ENCODE assay signal across 8 mouse cellular contexts in the genomic region with DNA sequence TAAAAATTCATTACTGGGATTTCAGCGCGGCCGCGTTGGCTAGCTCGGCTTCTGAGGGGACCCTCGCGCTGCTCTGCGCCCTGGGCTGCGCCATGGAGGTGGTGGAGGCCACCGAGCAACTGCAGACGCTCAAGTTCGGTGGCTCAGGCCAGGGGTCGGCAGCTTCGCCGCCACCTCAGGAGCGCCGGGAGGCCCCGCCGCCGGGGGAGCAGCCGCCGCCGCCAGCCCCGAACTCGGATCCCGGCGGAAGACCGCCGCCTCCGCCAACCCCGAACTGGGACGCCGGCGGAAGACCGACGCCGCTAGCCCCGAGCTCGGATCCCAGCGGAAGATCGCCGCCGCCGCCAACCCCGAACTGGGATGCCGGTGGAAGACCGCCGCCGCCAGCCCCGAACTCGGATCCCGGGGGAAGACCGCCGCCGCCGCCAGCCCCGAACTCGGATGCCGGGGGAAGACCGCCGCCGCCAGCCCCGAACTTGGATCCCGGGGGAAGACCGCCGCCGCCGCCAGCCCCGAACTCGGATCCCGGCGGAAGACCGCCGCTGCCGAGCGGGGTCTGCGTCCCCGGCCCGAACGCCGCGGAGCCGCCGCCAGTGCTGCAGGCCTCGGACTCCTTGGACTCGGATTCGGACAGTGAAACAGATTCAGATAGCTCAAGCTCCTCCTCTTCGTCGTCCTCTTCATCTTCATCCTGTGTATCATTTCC. TPM values are rescaled to one million over a fixed set of nuclear protein-coding genes. Genes with fewer than 3 reads are reported as not detected.
DNase-seq lines count a peak whose midpoint lies in the region; ATAC-seq and TF ChIP-seq lines count a peak whose summit lies in the region.

No protein-coding gene starts in this region.

- no peaks in the 10 kb centered on the region for H3K36me3 ChIP-seq in kidney, embryonic 14.5 days (ENCODE audit: control insufficient read depth, insufficient read depth, low read length)
- H3K36me3 ChIP-seq in embryonic facial prominence, embryonic 15.5 days, result no peaks in the 10 kb centered on the region
- no peaks in the 10 kb centered on the region for H3K36me3 ChIP-seq in limb, embryonic 12.5 days
- no peaks in the 10 kb centered on the region for H3K36me3 ChIP-seq in midbrain, embryonic 13.5 days

- TF ChIP-seq POLR2A in bone marrow macrophage, adult 2 months (IDR thresholded peaks at IDR 0.05; ENCODE audit: borderline replicate concordance, low read depth, low read length), result no peak

- H3K9me3 ChIP-seq in kidney, embryonic 14.5 days (ENCODE audit: control insufficient read depth, low read length), result no peaks in the 10 kb centered on the region
- H3K9me3 ChIP-seq in embryonic facial prominence, embryonic 15.5 days (replicated peaks), result no peaks in the 10 kb centered on the region
- H3K9me3 ChIP-seq in limb, embryonic 12.5 days, result no peaks in the 10 kb centered on the region
- no peaks in the 10 kb centered on the region for H3K9me3 ChIP-seq in midbrain, embryonic 13.5 days

- DNase-seq in kidney, adult 11 months, result no peak
- DNase-seq in heart, postnatal 25 days (ENCODE audit: low spot score), result peak; percentile 6
- DNase-seq in urinary bladder, postnatal 25 days (ENCODE audit: low spot score), result peak; percentile 15

- no peaks in the 10 kb centered on the region for H3K27me3 ChIP-seq in kidney, embryonic 14.5 days (ENCODE audit: control insufficient read depth, insufficient read depth, low read length)
- H3K27me3 ChIP-seq in embryonic facial prominence, embryonic 15.5 days, result no peaks in the 10 kb centered on the region
- peaks cover 18% of the 10 kb centered on the region for H3K27me3 ChIP-seq in limb, embryonic 12.5 days
- H3K27me3 ChIP-seq in midbrain, embryonic 13.5 days, result no peaks in the 10 kb centered on the region

- peak overlapping the region; percentile 68 for H3K4me3 ChIP-seq in kidney, embryonic 14.5 days (ENCODE audit: low read length)
- peak overlapping the region; percentile 44 for H3K4me3 ChIP-seq in bone marrow macrophage, adult 2 months (ENCODE audit: insufficient read depth, low read length)
- peak overlapping the region; percentile 59 for H3K4me3 ChIP-seq in embryonic facial prominence, embryonic 15.5 days (replicated peaks)
- H3K4me3 ChIP-seq in limb, embryonic 12.5 days (replicated peaks), result peak overlapping the region; percentile 65
- H3K4me3 ChIP-seq in midbrain, embryonic 13.5 days (replicated peaks), result peak overlapping the region; percentile 67

- peak overlapping the region; percentile 80 for H3K4me2 ChIP-seq in kidney, embryonic 14.5 days (replicated peaks; ENCODE audit: low read depth, low read length)
- peak overlapping the region; percentile 81 for H3K4me2 ChIP-seq in embryonic facial prominence, embryonic 15.5 days (replicated peaks)
- peak overlapping the region; percentile 81 for H3K4me2 ChIP-seq in limb, embryonic 12.5 days
- peak overlapping the region; percentile 85 for H3K4me2 ChIP-seq in midbrain, embryonic 13.5 days (replicated peaks)

- 2% methylated on average over 89 of the region's 89 CpGs for WGBS in kidney, embryonic 14.5 days
- 2% methylated on average over 89 of the region's 89 CpGs for WGBS in embryonic facial prominence, embryonic 15.5 days
- 1% methylated on average over 89 of the region's 89 CpGs for WGBS in limb, embryonic 12.5 days
- 1% methylated on average over 87 of the region's 89 CpGs for WGBS in midbrain, embryonic 13.5 days

- intact Hi-C loops in heart, postnatal 25 days (cut with DNase I), result no loop called here

- H3K9ac ChIP-seq in kidney, embryonic 14.5 days (ENCODE audit: low read depth, low read length), result peak overlapping the region; percentile 75
- H3K9ac ChIP-seq in embryonic facial prominence, embryonic 15.5 days, result peak overlapping the region; percentile 65
- peak overlapping the region; percentile 71 for H3K9ac ChIP-seq in limb, embryonic 12.5 days (replicated peaks)
- H3K9ac ChIP-seq in midbrain, embryonic 13.5 days (replicated peaks), result peak overlapping the region; percentile 78

- H3K4me1 ChIP-seq in kidney, embryonic 14.5 days (ENCODE audit: control insufficient read depth, insufficient read depth, low read length), result no peaks in the 10 kb centered on the region
- H3K4me1 ChIP-seq in bone marrow macrophage, adult 2 months (ENCODE audit: control insufficient read depth, insufficient read depth, low read length), result no peaks in the 10 kb centered on the region
- H3K4me1 ChIP-seq in embryonic facial prominence, embryonic 15.5 days, result no peaks in the 10 kb centered on the region
- 0 out of 2 replicates have a peak, but pooled peaks cover 3% of the 10 kb centered on the region for H3K4me1 ChIP-seq in limb, embryonic 12.5 days (replicated peaks)
- H3K4me1 ChIP-seq in midbrain, embryonic 13.5 days (replicated peaks), result 0 out of 2 replicates have a peak, but pooled peaks cover 3% of the 10 kb centered on the region

- no peak for TF ChIP-seq CTCF in bone marrow macrophage, adult 2 months (IDR thresholded peaks at IDR 0.05; ENCODE audit: low read depth, low read length)

- no peak overlapping the region for H3K27ac ChIP-seq in kidney, embryonic 14.5 days (ENCODE audit: low read depth, low read length)
- no peak overlapping the region for H3K27ac ChIP-seq in bone marrow macrophage, adult 2 months (ENCODE audit: insufficient read depth, low read depth, low read length)
- H3K27ac ChIP-seq in embryonic facial prominence, embryonic 15.5 days (replicated peaks), result no peak overlapping the region
- no peak overlapping the region for H3K27ac ChIP-seq in limb, embryonic 12.5 days
- no peak overlapping the region for H3K27ac ChIP-seq in midbrain, embryonic 13.5 days

- ATAC-seq in kidney, embryonic 14.5 days (ENCODE audit: low FRiP score, low TSS enrichment), result peak; percentile 68; the same call in 1 of the 2 replicates
- no peak for ATAC-seq in embryonic facial prominence, embryonic 15.5 days (ENCODE audit: insufficient number of reproducible peaks, low FRiP score, low TSS enrichment, low read depth)
- no peak for ATAC-seq in limb, embryonic 12.5 days (ENCODE audit: insufficient number of reproducible peaks, insufficient read depth, low FRiP score, low TSS enrichment, low read depth)
- ATAC-seq in midbrain, embryonic 13.5 days, result peak; percentile 50; the same call in 1 of the 2 replicates

RNA-seq across cellular contexts. Expression of a gene that starts 0.6 kb away (rescaled TPM):
- polyA plus RNA-seq in kidney, embryonic 14.5 days (2014; fragmentation: Nextera tagmentation; extraction: Ambion mirVana), result 45.7 and 73.3 TPM in 2 replicates
- polyA plus RNA-seq in bone marrow macrophage, adult 2 months (2012; ENCODE audit: insufficient read depth, insufficient read length, missing spikeins), result 48.5 and 64.1 TPM in 2 replicates
- polyA plus RNA-seq in embryonic facial prominence, embryonic 15.5 days (2015; fragmentation: Nextera tagmentation; extraction: Ambion mirVana), result 61.0 and 66.0 TPM in 2 replicates
- total RNA-seq in heart, postnatal 25 days (2021), result 100 to 1,000 TPM; 132 to 142 TPM
- polyA plus RNA-seq in limb, embryonic 12.5 days (2016; fragmentation: Nextera tagmentation; extraction: Ambion mirVana), result 55.9 and 59.0 TPM in 2 replicates
- polyA plus RNA-seq in midbrain, embryonic 13.5 days (2015; fragmentation: Nextera tagmentation; extraction: Ambion mirVana), result 122 and 143 TPM in 2 replicates

RNA-seq across cellular contexts. Expression of a gene that starts 11.7 kb away (rescaled TPM):
- 20.6 and 25.6 TPM in 2 replicates for polyA plus RNA-seq in kidney, embryonic 14.5 days (2014; fragmentation: Nextera tagmentation; extraction: Ambion mirVana)
- polyA plus RNA-seq in bone marrow macrophage, adult 2 months (2012; ENCODE audit: insufficient read depth, insufficient read length, missing spikeins), result 36.5 and 42.5 TPM in 2 replicates
- 24.3 and 25.4 TPM in 2 replicates for polyA plus RNA-seq in embryonic facial prominence, embryonic 15.5 days (2015; fragmentation: Nextera tagmentation; extraction: Ambion mirVana)
- 10 to 100 TPM; 38.8 to 44.0 TPM for total RNA-seq in heart, postnatal 25 days (2021)
- 18.5 and 19.8 TPM in 2 replicates for polyA plus RNA-seq in limb, embryonic 12.5 days (2016; fragmentation: Nextera tagmentation; extraction: Ambion mirVana)
- 30.3 and 31.0 TPM in 2 replicates for polyA plus RNA-seq in midbrain, embryonic 13.5 days (2015; fragmentation: Nextera tagmentation; extraction: Ambion mirVana)

Comparison
In these comparisons a context has a peak if more than half of its experiments do, and no peak if none do; other contexts are left out.
1. ATAC-seq: peak in kidney, embryonic 14.5 days (single experiment) and midbrain, embryonic 13.5 days (single experiment); none in embryonic facial prominence, embryonic 15.5 days (single experiment) and limb, embryonic 12.5 days (single experiment).
2. Peak in every context shown above with its lines, with median percentiles within 50 percentile points of each other: H3K4me2 ChIP-seq, H3K4me3 ChIP-seq and H3K9ac ChIP-seq.